Mouse (Mus musculus) kidney, embryonic 16.5 days (tissue): Measurements from ENCODE around the gene Tmem121. TPM values are rescaled to one million over a fixed set of nuclear protein-coding genes. Genes with fewer than 3 reads are reported as not detected.
A peak's percentile ranks its signal among the peaks of the same experiment; 100 is the strongest.

ENCODE experiments used
- ATAC-seq: fragments of 200-750 bp; cut with Nextera tagmentation; 2 replicates; pipeline ENCODE4 v1.8.0; 2017; ENCODE audit warnings: moderate TSS enrichment; ENCODE audit not compliant: low FRiP score, low TSS enrichment
- H3K27ac ChIP-seq: fragments of 300-500 bp; sonication (generic); 2 replicates; pipeline ENCODE4 v1.5.1; 2014; ENCODE audit warnings: low read length
- H3K27me3 ChIP-seq: fragments of 300-500 bp; sonication (generic); 2 replicates; pipeline ENCODE4 v1.6.1; 2014; ENCODE audit warnings: low read length, control low read depth, mixed read lengths; ENCODE audit not compliant: insufficient read depth
- H3K36me3 ChIP-seq: fragments of 300-500 bp; sonication (generic); 2 replicates; pipeline ENCODE4 v1.6.1; 2014; ENCODE audit warnings: low read length, control low read depth, mixed read lengths; ENCODE audit not compliant: insufficient read depth
- H3K4me1 ChIP-seq: fragments of 300-500 bp; sonication (generic); 2 replicates; pipeline ENCODE4 v1.6.1; 2014; ENCODE audit warnings: low read length, control low read depth, mixed read lengths; ENCODE audit not compliant: insufficient read depth
- H3K4me2 ChIP-seq: fragments of 300-500 bp; sonication (generic); replicated peaks from 2 replicates; pipeline ENCODE4 v1.6.1; 2014; ENCODE audit warnings: low read depth, low read length
- H3K4me3 ChIP-seq: fragments of 300-500 bp; sonication (generic); 2 replicates; pipeline ENCODE4 v1.5.1; 2014; ENCODE audit warnings: mild to moderate bottlenecking, low read length
- H3K9ac ChIP-seq: fragments of 300-500 bp; sonication (generic); replicated peaks from 2 replicates; pipeline ENCODE4 v1.6.1; 2014; ENCODE audit warnings: low read length
- H3K9me3 ChIP-seq: fragments of 300-500 bp; sonication (generic); 2 replicates; pipeline ENCODE4 v1.6.1; 2016; ENCODE audit warnings: low read length, control low read depth
- WGBS: fragments of 180-500 bp; shearing (Covaris S2); extraction: QIAGEN DNeasy Blood & Tissue Kit; methylation state at CpG from one replicate; pipeline ENCODE4 v1.1.7; 2014; 5-methylcytosine and 5-hydroxymethylcytosine counted together
- polyA plus RNA-seq: library from polyadenylated mRNA; unstranded; fragments of >200 nt; fragmentation: Nextera tagmentation; extraction: Ambion mirVana; gene quantifications from 2 replicates; pipeline ENCODE4 v1.2.1, GENCODE M21; 2015

Tmem121 gene
- polyA plus RNA-seq: 8.6 and 10.9 TPM in 2 replicates

GRCm38 (mm10) chr12:113185442-113186291 is at the start of gene Tmem121:
Tmem121 (plus strand) TSS chr12:113185930.
- WGBS: under 1% methylated on average over 38 of the region's 63 CpGs
- peak within 1 kb of the TSS; percentile 63 for H3K9ac ChIP-seq
- 0 out of 2 replicates have a peak, but pooled peaks cover 11% of the 10 kb centered on the region for H3K36me3 ChIP-seq
- no peaks in the 10 kb centered on the region for H3K9me3 ChIP-seq
- peak; percentile 49; the same call in 1 of the 2 replicates for ATAC-seq
- peaks cover 22% of the 10 kb centered on the region for H3K4me1 ChIP-seq
- H3K4me2 ChIP-seq: peak within 1 kb of the TSS; percentile 91
- H3K4me3 ChIP-seq: peak within 1 kb of the TSS; percentile 66
- H3K27me3 ChIP-seq: peaks cover 11% of the 10 kb centered on the region
- H3K27ac ChIP-seq: no peak within 1 kb of the TSS

DNA sequence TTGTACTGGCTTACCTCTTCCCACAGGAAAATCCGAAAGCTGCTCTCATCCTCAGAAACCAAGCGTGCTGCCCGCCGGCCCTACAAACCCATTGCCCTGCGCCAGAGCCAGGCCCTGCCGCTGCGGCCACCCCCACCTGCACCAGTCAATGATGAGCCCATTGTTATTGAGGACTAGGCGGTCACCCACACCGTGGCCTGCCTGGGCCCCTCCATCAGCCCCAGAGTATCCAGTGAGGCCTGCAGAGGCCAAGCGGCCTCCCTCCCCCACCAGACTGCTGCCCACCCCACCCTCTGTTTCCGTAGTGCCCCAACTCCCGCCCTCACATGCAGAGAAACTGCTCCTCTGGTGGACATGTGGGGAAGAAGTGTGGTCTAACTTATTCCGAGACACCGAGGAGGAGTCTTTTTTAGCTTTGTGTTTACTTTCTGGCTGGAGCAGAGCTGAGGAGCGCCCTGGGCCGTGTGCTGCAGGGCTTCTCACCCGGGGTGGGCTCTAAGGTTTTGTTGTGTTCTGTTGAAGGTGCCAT is 49.2 kb upstream of the Tmem121 start:
- WGBS: 82% methylated on average over 17 of the region's 17 CpGs
- Histone ChIP-seq H3K9ac (no peak overlapping the region), H3K4me1 (peaks cover 28% of the 10 kb centered on the region), H3K9me3 (no peaks in the 10 kb centered on the region), H3K27me3 (no peaks in the 10 kb centered on the region), H3K36me3 (peaks cover 67% of the 10 kb centered on the region), H3K27ac (no peak overlapping the region), H3K4me3 (no peak overlapping the region), H3K4me2 (no peak overlapping the region)
- no peak for ATAC-seq

GRCm38 (mm10) chr12:113137260-113138213 is 48.2 kb upstream of the Tmem121 start:
- H3K36me3 ChIP-seq: peaks cover 57% of the 10 kb centered on the region
- H3K4me3 ChIP-seq: no peak overlapping the region
- ATAC-seq: no peak
- H3K9ac ChIP-seq: no peak overlapping the region
- no peaks in the 10 kb centered on the region for H3K27me3 ChIP-seq
- peaks cover 37% of the 10 kb centered on the region for H3K4me1 ChIP-seq
- H3K9me3 ChIP-seq: no peaks in the 10 kb centered on the region
- H3K27ac ChIP-seq: no peak overlapping the region
- H3K4me2 ChIP-seq: no peak overlapping the region
- WGBS: 89% methylated on average over 18 of the region's 18 CpGs

DNA sequence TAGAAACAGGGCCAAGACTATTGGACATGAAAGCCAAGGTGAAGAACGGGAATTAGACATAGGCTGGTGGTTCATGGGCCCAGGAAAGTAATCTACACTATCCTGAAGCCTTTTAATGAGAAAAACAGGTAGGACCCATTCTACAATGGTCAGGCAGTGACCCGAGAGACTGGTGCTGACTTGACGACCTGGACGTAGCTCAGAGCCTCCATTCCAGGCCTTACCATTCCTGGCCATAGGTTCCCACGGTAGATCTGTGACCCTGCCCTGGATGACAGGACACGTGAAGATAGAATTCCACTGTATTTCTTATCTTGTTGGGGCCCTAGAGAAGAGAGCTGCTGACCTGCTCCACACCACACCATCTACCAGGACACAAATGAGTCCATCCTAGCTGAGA is 47.4 kb upstream of the Tmem121 start:
- H3K27ac ChIP-seq: no peak overlapping the region; the same call in 1 of the 2 replicates
- no peak overlapping the region for H3K4me2 ChIP-seq
- ATAC-seq: no peak
- H3K4me1 ChIP-seq: peaks cover 45% of the 10 kb centered on the region
- H3K27me3 ChIP-seq: no peaks in the 10 kb centered on the region
- H3K36me3 ChIP-seq: peaks cover 50% of the 10 kb centered on the region
- H3K4me3 ChIP-seq: no peak overlapping the region
- H3K9me3 ChIP-seq: no peaks in the 10 kb centered on the region
- WGBS: 64% methylated on average over 6 of the region's 6 CpGs
- H3K9ac ChIP-seq: 0 out of 2 replicates have a peak overlapping the region, but pooled peaks have one; percentile 9

DNA sequence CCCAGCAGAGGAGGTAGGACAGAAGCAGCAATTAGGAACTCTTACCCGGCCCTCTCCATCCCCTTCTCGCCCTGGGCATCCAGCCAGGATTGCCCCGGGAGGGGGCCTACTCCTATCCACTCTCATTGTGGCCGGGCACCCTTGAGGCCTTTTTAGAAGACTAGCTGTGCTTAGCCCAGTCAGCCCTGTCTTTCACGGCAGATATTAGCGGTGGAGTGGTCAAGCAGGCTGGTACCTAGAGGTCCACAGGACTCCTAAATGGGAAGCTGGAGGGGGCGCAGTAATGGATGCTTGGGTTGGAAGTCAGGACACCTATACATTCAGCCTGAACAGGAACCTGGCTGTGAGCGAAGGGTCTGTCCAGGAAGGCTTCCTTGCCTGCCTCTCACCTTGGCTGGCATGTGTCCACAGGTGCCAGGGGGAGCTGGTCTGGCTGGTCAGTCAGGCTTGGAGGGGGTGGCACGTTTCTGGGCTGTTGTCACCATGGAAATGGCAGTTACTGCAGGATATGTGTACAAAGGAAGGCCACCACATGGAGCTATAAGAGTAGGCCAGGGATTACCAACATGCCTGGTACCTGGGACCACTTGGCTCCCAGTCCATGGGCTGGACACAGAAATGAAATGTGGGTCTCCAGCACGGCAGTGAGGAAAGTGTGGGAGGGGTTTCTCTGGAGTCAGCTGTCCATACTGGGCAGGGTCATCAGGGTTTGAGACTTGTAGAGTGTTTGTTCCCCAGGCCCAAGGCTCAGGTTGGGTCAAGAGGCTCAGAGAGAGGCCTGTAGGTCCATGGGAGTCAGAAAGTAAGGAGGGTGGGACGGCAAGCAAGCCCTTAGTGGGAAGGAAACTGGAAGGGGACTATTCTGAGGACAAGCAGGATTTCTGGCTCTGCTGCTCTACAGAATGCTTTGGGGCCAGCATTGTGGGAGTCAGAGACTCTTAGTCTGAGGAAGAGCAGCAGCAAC is 46.5 kb upstream of the Tmem121 start:
- H3K9ac ChIP-seq: peak overlapping the region; percentile 78
- 42% methylated on average over 11 of the region's 11 CpGs for WGBS
- 0 out of 2 replicates have a peak, but pooled peaks have one; percentile 0 for ATAC-seq

DNA sequence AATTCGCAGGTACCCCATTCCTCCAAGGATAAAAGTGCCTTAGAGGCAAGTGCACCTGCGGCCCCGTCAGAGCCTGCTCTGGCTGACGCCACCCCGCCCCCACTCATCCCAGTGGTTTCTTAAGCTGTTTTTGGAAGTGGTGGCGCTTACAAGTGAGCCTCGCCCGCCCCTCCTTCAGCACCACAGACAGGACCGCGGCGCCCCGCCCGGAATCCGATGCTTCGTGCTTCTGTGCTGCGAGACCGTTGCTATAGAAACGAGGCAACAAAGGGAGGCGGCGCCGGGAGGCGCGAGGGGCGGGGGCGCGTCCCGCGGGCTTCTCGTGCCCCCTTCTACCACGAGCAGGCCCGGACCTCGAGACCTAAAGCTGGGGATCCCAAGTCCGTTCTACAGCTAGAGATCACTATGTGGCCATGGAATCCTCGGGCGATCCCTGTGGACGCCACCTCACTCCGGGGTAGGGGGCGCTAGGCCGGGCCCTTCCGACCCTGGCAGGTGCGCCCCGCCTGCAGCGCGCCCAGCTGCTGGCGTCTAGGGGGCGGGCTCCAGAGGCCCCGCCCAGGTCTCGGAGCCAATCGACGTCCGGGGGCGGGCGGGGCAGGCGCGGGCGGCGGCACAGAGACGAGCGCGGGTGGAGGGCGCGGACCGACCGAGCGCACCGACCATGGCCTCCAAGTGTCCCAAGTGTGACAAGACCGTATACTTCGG is 45.7 kb upstream of the Tmem121 start, which contains the start of gene Crip2:
Gene Crip2, plus strand, starts transcription at position 329 of the 708 bp plus-strand sequence.
- H3K27me3 ChIP-seq: no peaks in the 10 kb centered on the region
- H3K27ac ChIP-seq: peak within 1 kb of the TSS; percentile 82
- peak; percentile 72 for ATAC-seq
- WGBS: under 1% methylated on average over 68 of the region's 68 CpGs
- no peaks in the 10 kb centered on the region for H3K9me3 ChIP-seq
- peaks cover 55% of the 10 kb centered on the region for H3K4me1 ChIP-seq
- H3K36me3 ChIP-seq: peaks cover 49% of the 10 kb centered on the region
- peak within 1 kb of the TSS; percentile 78 for H3K9ac ChIP-seq
- peak within 1 kb of the TSS; percentile 78 for H3K4me2 ChIP-seq
- peak within 1 kb of the TSS; percentile 71 for H3K4me3 ChIP-seq

More for the DNA sequence above, 46.5 kb upstream of the Tmem121 start:
- H3K27me3 ChIP-seq: no peaks in the 10 kb centered on the region
- no peaks in the 10 kb centered on the region for H3K9me3 ChIP-seq
- H3K4me1 ChIP-seq: peaks cover 52% of the 10 kb centered on the region
- peak overlapping the region; percentile 71 for H3K4me3 ChIP-seq
- H3K4me2 ChIP-seq: peak overlapping the region; percentile 78
- H3K27ac ChIP-seq: peak overlapping the region; percentile 57
- peaks cover 49% of the 10 kb centered on the region for H3K36me3 ChIP-seq

DNA sequence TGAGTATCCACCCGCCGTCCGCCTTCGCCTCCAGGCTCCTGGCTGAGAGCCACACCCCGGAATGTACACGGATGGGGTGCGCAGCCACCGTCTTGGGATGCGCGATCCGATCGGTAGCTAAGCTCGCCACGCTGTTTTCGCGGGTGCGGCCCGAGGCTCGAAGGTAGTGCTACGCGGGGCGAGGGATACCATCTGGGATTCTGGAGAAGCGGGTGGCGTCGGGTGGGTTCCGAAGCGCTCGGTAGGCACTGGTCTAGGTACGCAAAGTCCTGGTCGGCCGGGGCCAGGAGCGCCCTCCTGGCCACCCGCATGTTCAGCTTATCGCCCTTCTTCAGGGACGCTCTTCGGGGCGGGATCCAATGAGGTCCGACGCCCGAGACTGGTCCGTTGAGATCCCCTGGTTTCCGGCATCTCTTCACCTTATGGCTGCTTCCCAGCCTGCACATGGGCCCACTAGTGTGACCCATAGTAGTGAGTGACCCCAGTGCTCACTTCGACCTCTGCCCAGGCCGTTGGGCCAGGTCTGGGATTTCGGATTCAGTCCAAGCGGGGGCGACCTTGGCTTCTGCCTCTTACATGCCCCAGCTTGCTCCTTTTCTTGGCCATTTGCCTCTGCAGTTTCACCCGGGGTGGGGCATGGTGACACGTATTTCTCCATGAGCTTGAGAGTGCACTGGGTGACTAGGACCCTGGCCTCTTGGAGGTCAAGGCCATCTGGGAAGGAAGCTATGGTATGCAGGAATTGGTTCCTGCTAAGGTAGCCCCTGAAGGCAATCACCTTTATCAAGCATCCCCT is 44.9 kb upstream of the Tmem121 start:
- 2% methylated on average over 48 of the region's 49 CpGs for WGBS
- Histone ChIP-seq H3K9me3 (no peaks in the 10 kb centered on the region), H3K9ac (peak overlapping the region; percentile 78), H3K4me3 (peak overlapping the region; percentile 71), H3K27me3 (no peaks in the 10 kb centered on the region), H3K4me2 (peak overlapping the region; percentile 78), H3K27ac (peak overlapping the region; percentile 82), H3K36me3 (peaks cover 42% of the 10 kb centered on the region), H3K4me1 (peaks cover 59% of the 10 kb centered on the region)
- ATAC-seq: peak; percentile 0; the same call in 1 of the 2 replicates

DNA sequence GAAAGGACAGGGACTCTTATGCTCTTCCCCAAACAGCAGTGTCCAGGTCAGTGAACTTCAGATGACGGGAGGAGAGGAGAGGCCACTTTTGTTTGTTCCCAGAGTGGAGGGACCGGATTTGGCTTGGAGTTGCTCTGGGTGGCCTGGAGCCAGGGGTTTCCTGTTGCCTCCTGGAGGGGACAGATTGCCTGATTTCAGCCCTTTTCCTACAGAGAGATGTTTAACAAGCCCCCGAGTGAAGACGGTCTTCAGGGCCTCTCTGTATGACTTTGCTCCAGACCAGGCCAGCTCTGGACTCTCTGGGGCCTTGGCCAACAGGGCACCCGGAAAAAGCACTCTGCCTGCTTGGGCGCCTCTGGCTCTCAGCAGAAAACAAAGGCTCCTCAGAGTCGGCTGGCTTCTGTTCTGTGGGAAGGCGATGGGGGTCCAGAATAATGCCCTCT is 44.2 kb upstream of the Tmem121 start:
- Histone ChIP-seq H3K27ac (peak overlapping the region; percentile 82), H3K9ac (peak overlapping the region; percentile 78), H3K4me2 (peak overlapping the region; percentile 78), H3K4me3 (peak overlapping the region; percentile 71), H3K27me3 (no peaks in the 10 kb centered on the region), H3K4me1 (peaks cover 66% of the 10 kb centered on the region), H3K36me3 (peaks cover 35% of the 10 kb centered on the region), H3K9me3 (no peaks in the 10 kb centered on the region)
- ATAC-seq: no peak
- WGBS: 45% methylated on average over 8 of the region's 8 CpGs
